Mouse (Mus musculus) kidney, embryonic 15.5 days (tissue): ENCODE results near the gene Gm21103. TPM values are rescaled to one million over a fixed set of nuclear protein-coding genes. Genes with fewer than 3 reads are reported as not detected.
"Not testable (repeated sequence)": the region's sequence is repeated elsewhere in the genome, so short reads cannot be mapped to it uniquely, and the experiment has no call there.

Source experiments
- ATAC-seq: fragments of 200-750 bp; cut with Nextera tagmentation; replicated peaks from 2 replicates; pipeline ENCODE4 v1.8.0; 2017; ENCODE audit warnings: moderate TSS enrichment; ENCODE audit not compliant: low FRiP score
- H3K27ac ChIP-seq: fragments of 300-500 bp; sonication (generic); 2 replicates; pipeline ENCODE4 v1.5.1; 2015; ENCODE audit warnings: mild to moderate bottlenecking, inconsistent platforms
- H3K27me3 ChIP-seq: fragments of 300-500 bp; sonication (generic); 2 replicates; pipeline ENCODE4 v1.6.1; 2015; ENCODE audit warnings: inconsistent platforms
- H3K36me3 ChIP-seq: fragments of 300-500 bp; sonication (generic); 2 replicates; pipeline ENCODE4 v1.6.1; 2015; ENCODE audit warnings: inconsistent platforms
- H3K4me1 ChIP-seq: fragments of 300-500 bp; sonication (generic); 2 replicates; pipeline ENCODE4 v1.6.1; 2015; ENCODE audit warnings: inconsistent platforms
- H3K4me2 ChIP-seq: fragments of 300-500 bp; sonication (generic); 2 replicates; pipeline ENCODE4 v1.6.1; 2015; ENCODE audit warnings: moderate library complexity, mild to moderate bottlenecking, inconsistent platforms
- H3K4me3 ChIP-seq: fragments of 300-500 bp; sonication (generic); replicated peaks from 2 replicates; pipeline ENCODE4 v1.5.1; 2015; ENCODE audit warnings: mild to moderate bottlenecking, inconsistent platforms
- H3K9ac ChIP-seq: fragments of 300-500 bp; sonication (generic); 2 replicates; pipeline ENCODE4 v1.6.1; 2015; ENCODE audit warnings: mild to moderate bottlenecking, inconsistent platforms
- H3K9me3 ChIP-seq: fragments of 300-500 bp; sonication (generic); replicated peaks from 2 replicates; pipeline ENCODE4 v1.6.1; 2016; ENCODE audit warnings: inconsistent platforms
- WGBS: fragments of 180-500 bp; shearing (Covaris S2); methylation state at CpG from one replicate; pipeline ENCODE4 v1.1.7; 2015; ENCODE audit warnings: mixed read lengths; 5-methylcytosine and 5-hydroxymethylcytosine counted together
- polyA plus RNA-seq: library from polyadenylated mRNA; unstranded; fragments of >200 nt; fragmentation: Nextera tagmentation; extraction: Ambion mirVana; gene quantifications from 2 replicates; pipeline ENCODE4 v1.2.1, GENCODE M21; 2015

The Gm21103 gene
- polyA plus RNA-seq, result not detected in 2 replicates

GRCm38 (mm10) chr14:6304743-6305142 is at the start of gene Gm21103:
Gene Gm21103 (minus strand): TSS chr14:6304843.
- not testable (repeated sequence) for H3K36me3 ChIP-seq, H3K27ac ChIP-seq, H3K4me2 ChIP-seq, H3K9me3 ChIP-seq, ATAC-seq, H3K9ac ChIP-seq, H3K27me3 ChIP-seq, H3K4me3 ChIP-seq, H3K4me1 ChIP-seq
- WGBS, result 81% methylated on average over 2 of the region's 2 CpGs

GRCm38 (mm10) chr14:6343578-6343977 is 38.9 kb upstream of the Gm21103 start, which contains the start of gene Gm3618:
Gene Gm3618 (minus strand): TSS chr14:6343678.
- H3K9ac ChIP-seq, H3K4me3 ChIP-seq, H3K9me3 ChIP-seq, H3K27me3 ChIP-seq, H3K4me2 ChIP-seq, H3K4me1 ChIP-seq, H3K36me3 ChIP-seq, ATAC-seq, H3K27ac ChIP-seq: not testable (repeated sequence)
- no CpG with 5 or more reads among the region's 10 CpGs for WGBS

- H3K36me3 ChIP-seq, result not testable (repeated sequence)
- 2% methylated on average over 40 of the region's 57 CpGs for WGBS
- 0 out of 2 replicates have a peak within 1 kb of the TSS, but pooled peaks have one; percentile 17 for H3K9ac ChIP-seq
These were observed 17.5 kb downstream of the Gm21103 start, which contains the start of gene Gm3411 for GRCm38 (mm10) chr14:6286931-6287715. Gene Gm3411 (minus strand): TSS chr14:6287250.

More at GRCm38 (mm10) chr14:6286931-6287715, 17.5 kb downstream of the Gm21103 start, which contains the start of gene Gm3411:
- not testable (repeated sequence) for H3K9me3 ChIP-seq, H3K4me1 ChIP-seq, ATAC-seq, H3K27ac ChIP-seq, H3K27me3 ChIP-seq
- Histone ChIP-seq H3K4me2 (peak within 1 kb of the TSS; percentile 77), H3K4me3 (peak within 1 kb of the TSS; percentile 49)

Other genes starting within 250 kb of the Gm21103 start
- not detected in 2 replicates for gene Gm6337, start 246.6 kb downstream of the Gm21103 start, polyA plus RNA-seq
- gene Gm8206, start 210.9 kb downstream of the Gm21103 start, polyA plus RNA-seq, result 0.30 and 1.1 TPM in 2 replicates
- gene Gm3468, start 196.2 kb downstream of the Gm21103 start, polyA plus RNA-seq, result 1.0 and 1.6 TPM in 2 replicates
- gene Gm3476, start 179.0 kb downstream of the Gm21103 start, polyA plus RNA-seq, result not detected in 2 replicates
- gene Gm21560, start 85.6 kb downstream of the Gm21103 start, polyA plus RNA-seq, result not detected in 2 replicates
- 0.68 and 0.91 TPM in 2 replicates for gene Gm3411, start 17.6 kb downstream of the Gm21103 start, polyA plus RNA-seq
- not detected in 2 replicates for gene Gm3618, start 38.8 kb upstream of the Gm21103 start, polyA plus RNA-seq
- not detected in 2 replicates for gene Gm16440, start 85.5 kb upstream of the Gm21103 start, polyA plus RNA-seq
- gene Gm3591, start 107.6 kb upstream of the Gm21103 start, polyA plus RNA-seq, result 0.52 and 0.57 TPM in 2 replicates
- not detected in 2 replicates for gene Gm3594, start 139.8 kb upstream of the Gm21103 start, polyA plus RNA-seq
- not detected in 2 replicates for gene Gm8356, start 232.4 kb upstream of the Gm21103 start, polyA plus RNA-seq